Mouse (Mus musculus): ENCODE results near the gene Dll4.

- TF ChIP-seq POLR2A (IDR thresholded peaks at IDR 0.05; ENCODE audit: insufficient read depth, low read depth, low read length) (no peak), EP300 (IDR thresholded peaks at IDR 0.05; ENCODE audit: insufficient read depth, low read depth, low read length) (no peak)
These were observed 52.2 kb downstream of the Dll4 start for GRCm38 (mm10) chr2:119377826-119378225.
